Mouse (Mus musculus): Measurements from ENCODE around the gene Ccdc88c. TPM values are rescaled to one million over a fixed set of nuclear protein-coding genes. Genes with fewer than 3 reads are reported as not detected.

The Ccdc88c gene
- polyA plus RNA-seq, 1 experiment, result 20.9 TPM

DNA sequence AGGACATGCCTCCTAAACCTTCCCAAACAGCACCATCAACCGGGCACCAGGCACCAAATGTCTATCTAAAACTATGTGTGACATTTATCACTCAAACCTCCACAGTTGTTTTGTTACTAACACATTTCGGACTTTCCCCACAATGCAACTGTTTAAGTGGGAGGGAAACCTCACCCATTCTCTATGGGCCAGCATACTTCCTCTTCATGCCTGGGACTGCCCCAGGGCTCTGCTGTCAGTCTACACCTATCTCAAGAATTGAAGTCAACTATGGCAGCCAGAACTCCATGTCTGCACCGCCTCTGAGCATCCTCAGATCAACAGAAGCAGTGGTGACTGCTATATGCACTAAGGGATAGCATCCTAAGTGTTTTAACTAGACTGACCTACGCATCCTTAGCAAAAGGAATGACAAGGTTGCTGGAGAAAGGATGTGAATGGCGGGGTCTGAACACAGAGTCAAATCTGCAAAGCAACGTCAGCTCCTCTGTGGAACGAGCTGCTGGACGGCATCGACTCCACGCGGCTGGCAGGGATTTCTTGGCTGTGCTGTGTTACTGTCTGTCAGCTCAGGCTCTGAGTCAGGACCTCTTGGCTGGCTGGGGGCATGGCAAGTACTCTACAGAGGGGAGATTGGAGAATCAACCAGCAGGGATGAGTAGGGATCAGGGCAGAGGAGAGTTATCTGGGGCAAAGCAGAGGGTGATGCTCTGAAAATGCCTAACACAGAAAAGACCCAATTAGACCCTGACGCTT lies 23.0 kb downstream of the Ccdc88c start:
- H3K4me3 ChIP-seq (ENCODE audit: insufficient read depth, low read length), result no peak overlapping the region
- H3K4me1 ChIP-seq (ENCODE audit: control insufficient read depth, insufficient read depth, low read length), result peaks cover 4% of the 10 kb centered on the region; the same call in 1 of the 2 replicates
- no peak for TF ChIP-seq POLR2A (IDR thresholded peaks at IDR 0.05; ENCODE audit: extremely low read depth, insufficient read depth, low read length)
- TF ChIP-seq CTCF (IDR thresholded peaks at IDR 0.05; ENCODE audit: extremely low read depth, insufficient read depth, low read length), result no peak
- no peak overlapping the region for H3K27ac ChIP-seq (ENCODE audit: insufficient read depth, low read length)

DNA sequence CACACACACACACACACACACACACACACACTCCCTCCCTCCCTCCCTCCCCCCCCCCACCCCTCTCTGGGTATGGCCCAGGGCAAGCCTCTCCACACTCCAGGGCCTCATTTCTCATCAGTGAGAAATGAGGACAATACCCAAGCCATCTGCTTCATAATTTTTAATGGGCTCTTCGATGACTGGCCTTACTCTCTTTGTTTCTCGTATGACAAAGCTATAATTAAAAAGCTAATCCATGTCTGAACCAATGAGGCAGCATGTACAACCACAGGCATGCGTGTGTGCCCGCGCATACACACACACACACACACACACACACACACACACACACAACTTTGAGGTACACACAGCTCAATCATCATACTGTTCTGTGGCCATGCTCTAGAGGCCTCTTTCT lies 23.9 kb downstream of the Ccdc88c start:
- H3K4me3 ChIP-seq (ENCODE audit: insufficient read depth, low read length), result no peak overlapping the region
- TF ChIP-seq POLR2A (IDR thresholded peaks at IDR 0.05; ENCODE audit: extremely low read depth, insufficient read depth, low read length) (no peak), CTCF (IDR thresholded peaks at IDR 0.05; ENCODE audit: extremely low read depth, insufficient read depth, low read length) (no peak)
- H3K27ac ChIP-seq (ENCODE audit: insufficient read depth, low read length), result no peak overlapping the region
- H3K4me1 ChIP-seq (ENCODE audit: control insufficient read depth, insufficient read depth, low read length), result peaks cover 4% of the 10 kb centered on the region; the same call in 1 of the 2 replicates

DNA sequence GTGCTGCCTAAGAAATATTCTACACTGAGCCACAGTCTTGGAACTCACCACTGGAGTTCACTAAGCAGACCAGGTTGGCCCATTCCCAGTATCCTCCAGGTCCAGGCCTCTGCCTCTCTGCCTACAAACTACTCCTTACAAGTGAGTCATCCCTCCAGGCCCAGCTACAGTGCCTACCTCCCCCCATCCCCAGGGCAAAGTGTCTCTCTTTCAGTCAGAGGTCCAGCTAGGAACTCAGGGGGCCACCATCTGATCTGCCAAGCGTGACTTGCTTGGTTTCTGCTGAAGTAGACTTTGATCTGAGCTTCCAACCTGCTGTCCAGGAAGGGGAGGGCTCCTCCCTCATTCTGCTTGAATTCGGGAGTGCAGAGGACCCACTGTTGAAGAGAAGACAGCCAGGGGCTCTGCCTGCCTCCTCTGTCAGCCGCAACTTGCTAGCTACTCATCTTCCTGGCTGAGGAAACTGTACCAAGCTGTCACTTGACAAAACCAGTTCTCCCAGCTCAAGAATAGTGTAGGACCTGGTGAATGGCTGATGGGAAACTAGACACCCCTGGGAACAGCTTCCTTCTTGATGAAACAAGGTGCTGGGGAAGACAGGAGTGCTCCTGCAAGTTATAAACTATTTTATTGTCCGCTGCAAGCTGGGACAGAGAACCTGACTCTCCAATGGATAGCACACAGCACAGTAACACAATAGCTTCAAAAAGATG lies 25.9 kb downstream of the Ccdc88c start:
- H3K4me1 ChIP-seq (ENCODE audit: control insufficient read depth, insufficient read depth, low read length), result peaks cover 4% of the 10 kb centered on the region; the same call in 1 of the 2 replicates
- no peak for TF ChIP-seq POLR2A (IDR thresholded peaks at IDR 0.05; ENCODE audit: extremely low read depth, insufficient read depth, low read length)
- no peak for TF ChIP-seq CTCF (IDR thresholded peaks at IDR 0.05; ENCODE audit: extremely low read depth, insufficient read depth, low read length)

DNA sequence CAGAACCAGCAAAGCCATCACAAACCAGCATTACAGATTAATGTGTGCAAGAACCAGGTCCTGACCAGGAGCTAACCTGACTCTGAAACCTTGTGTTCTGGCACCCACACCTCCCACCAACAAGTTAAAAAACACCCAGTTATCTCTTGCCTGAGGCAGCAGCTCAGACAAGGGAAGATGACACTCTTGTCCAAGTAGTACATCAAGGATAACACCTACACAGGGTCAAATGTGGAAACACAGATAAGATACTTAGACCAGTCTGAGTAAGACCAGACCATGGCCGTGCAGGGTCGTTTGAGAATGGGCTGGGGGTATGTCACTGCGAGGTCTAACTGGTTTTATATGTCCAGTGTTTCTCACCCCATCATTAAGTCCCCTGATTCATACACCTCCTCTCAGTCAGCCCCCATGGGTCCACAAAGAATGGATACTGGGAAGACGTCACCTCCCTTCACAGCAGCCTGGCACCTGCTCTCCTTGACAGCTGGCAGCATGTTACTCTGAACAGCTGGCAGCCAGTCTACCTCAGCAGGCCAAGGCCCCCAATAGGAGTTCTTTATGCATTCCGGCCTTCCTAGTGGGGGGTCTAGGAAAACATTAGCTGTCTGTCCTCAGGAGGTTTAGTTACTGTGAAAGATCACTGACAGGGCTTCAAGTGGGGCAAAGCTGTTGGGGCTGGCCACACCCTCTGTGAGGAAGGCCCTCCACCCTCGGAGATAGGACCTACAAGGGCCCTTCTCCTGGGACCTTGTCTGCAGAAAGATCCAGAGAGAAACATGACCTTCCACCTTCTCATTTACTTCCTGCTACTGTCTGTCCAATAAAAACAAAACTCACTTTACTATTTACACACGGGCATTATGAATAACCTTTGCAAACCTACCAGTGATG lies 29.5 kb downstream of the Ccdc88c start:
- Histone ChIP-seq H3K4me3 (ENCODE audit: insufficient read depth, low read length) (no peak overlapping the region), H3K4me1 (ENCODE audit: control insufficient read depth, insufficient read depth, low read length) (peaks cover 11% of the 10 kb centered on the region), H3K27ac (ENCODE audit: insufficient read depth, low read length) (no peak overlapping the region)
- TF ChIP-seq POLR2A (IDR thresholded peaks at IDR 0.05; ENCODE audit: extremely low read depth, insufficient read depth, low read length), result no peak
- TF ChIP-seq CTCF (IDR thresholded peaks at IDR 0.05; ENCODE audit: extremely low read depth, insufficient read depth, low read length), result no peak

More for the DNA sequence above, 25.9 kb downstream of the Ccdc88c start:
- Histone ChIP-seq H3K27ac (ENCODE audit: insufficient read depth, low read length) (no peak overlapping the region), H3K4me3 (ENCODE audit: insufficient read depth, low read length) (no peak overlapping the region)

DNA sequence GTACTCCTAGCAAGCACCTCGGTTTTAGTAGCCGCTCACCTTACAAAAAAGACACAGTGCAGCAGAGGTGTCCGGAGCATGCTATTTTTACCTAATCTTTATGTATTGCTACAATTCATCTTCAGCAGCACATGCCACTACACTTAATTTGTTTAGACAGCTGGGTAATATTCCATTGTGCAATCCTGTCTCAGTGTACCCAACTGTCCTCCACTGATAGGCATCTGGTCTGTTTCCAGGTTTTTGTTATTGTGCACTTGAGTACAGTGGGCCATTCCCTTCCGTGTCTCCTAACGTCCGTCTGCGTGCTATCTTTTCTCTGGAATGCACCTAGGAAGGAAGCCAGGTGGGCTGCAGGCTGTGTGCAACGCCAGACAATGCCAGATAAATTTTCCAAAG lies 30.3 kb downstream of the Ccdc88c start:
- TF ChIP-seq POLR2A (IDR thresholded peaks at IDR 0.05; ENCODE audit: extremely low read depth, insufficient read depth, low read length) (no peak), CTCF (IDR thresholded peaks at IDR 0.05; ENCODE audit: extremely low read depth, insufficient read depth, low read length) (no peak)
- no peak overlapping the region for H3K4me3 ChIP-seq (ENCODE audit: insufficient read depth, low read length)
- H3K4me1 ChIP-seq (ENCODE audit: control insufficient read depth, insufficient read depth, low read length), result peaks cover 12% of the 10 kb centered on the region
- no peak overlapping the region for H3K27ac ChIP-seq (ENCODE audit: insufficient read depth, low read length)

DNA sequence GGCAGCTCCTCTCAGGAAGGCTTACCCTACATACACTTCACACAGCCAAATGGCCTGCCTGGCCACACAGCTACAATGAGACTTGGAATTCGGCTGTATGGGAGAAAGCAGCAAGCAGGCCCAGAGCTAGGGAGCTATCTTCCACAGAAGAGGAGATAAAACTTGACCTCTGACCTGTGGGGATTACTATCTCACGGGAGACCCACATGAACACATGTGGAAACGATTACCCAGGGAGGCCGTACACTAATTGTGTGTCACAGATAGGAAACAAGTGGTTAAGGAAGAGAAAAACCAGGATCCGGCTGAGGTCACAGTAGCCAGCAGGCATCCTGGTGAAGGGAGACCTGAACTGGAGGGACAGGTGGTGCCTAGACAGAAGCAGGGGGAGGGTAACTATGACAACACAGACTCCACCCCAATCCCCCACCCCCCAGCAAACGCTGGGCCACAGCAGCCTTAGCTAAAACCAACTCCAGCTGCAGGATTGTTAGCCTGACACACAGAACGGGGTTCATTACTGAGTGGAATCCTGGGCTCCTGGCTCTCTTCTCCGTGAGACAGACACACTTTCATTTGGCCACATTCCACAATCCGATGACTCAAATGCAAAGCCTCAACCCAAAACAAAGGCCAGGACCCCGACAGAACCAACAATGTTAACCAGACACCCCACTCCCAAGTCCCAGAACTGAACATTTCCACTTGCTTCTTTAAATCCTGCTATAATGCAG lies 30.9 kb downstream of the Ccdc88c start:
- no peak overlapping the region for H3K27ac ChIP-seq (ENCODE audit: insufficient read depth, low read length)
- peaks cover 15% of the 10 kb centered on the region for H3K4me1 ChIP-seq (ENCODE audit: control insufficient read depth, insufficient read depth, low read length)
- H3K4me3 ChIP-seq (ENCODE audit: insufficient read depth, low read length), result no peak overlapping the region
- TF ChIP-seq POLR2A (IDR thresholded peaks at IDR 0.05; ENCODE audit: extremely low read depth, insufficient read depth, low read length) (no peak), CTCF (IDR thresholded peaks at IDR 0.05; ENCODE audit: extremely low read depth, insufficient read depth, low read length) (no peak)

DNA sequence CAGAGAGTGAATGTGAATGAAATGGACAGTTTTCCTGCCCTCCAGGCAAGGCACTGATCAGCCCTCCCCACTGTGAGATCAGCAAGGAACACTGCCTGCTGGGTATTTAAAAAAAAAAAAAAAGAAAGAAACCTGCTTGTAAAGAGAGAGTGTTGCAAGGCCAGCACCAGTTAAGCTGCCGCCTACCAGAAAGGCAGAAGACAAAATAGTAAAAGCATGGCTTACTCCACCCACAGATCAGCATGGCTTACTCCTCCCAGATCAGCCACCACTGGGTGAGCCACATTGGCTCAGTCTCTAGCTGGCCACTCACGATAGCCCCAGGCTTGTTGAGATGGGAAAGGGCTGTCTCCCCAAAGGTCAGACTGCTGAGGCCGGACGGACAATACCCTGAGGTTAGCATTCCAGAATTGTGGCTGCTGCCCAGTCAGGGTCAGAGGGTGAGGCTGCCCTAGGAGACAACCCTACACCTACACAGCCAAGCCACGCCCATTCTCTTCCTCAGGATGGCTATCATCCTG lies 32.4 kb downstream of the Ccdc88c start:
- peak overlapping the region; percentile 31; the same call in 1 of the 2 replicates for H3K27ac ChIP-seq (ENCODE audit: insufficient read depth, low read length)
- TF ChIP-seq POLR2A (IDR thresholded peaks at IDR 0.05; ENCODE audit: extremely low read depth, insufficient read depth, low read length), result no peak
- peaks cover 17% of the 10 kb centered on the region for H3K4me1 ChIP-seq (ENCODE audit: control insufficient read depth, insufficient read depth, low read length)
- no peak overlapping the region for H3K4me3 ChIP-seq (ENCODE audit: insufficient read depth, low read length)

DNA sequence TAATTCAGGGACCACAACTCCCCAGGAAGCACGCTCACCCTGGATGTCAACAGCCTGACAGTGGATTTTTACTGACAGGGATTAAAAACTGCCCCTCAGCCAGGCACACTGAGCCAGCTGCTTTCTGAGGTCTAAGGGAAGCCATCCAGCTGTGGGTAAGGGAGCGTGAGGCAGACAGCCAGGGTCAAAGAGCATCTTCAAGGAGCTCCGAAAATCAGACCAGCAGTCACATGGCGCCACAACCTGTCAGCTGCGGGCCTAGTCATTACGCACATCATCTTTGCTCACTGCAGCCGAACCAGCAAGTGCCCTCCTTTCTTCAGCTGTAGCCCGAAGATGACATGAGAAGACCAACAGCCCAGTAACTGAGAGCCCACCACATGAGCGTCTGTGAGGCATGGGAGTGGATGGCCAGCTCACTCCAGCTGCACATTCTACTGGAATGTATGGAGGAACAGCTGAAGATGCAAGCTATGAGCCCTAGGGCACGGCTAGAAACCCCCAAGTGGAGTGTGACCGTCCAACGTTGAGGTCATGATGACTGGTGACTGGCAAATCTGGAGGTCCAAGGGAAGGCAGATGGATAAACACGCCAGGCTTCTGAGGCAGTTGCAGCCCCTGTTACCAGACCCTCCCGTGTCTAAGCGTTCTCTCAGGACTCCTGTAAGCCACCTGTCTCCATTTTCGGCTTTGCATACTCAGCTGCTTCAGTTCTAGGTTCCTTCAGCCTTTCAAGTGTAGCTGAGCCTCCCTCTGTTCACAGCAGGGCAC lies 33.1 kb downstream of the Ccdc88c start:
- H3K4me3 ChIP-seq (ENCODE audit: insufficient read depth, low read length), result no peak overlapping the region
- peaks cover 18% of the 10 kb centered on the region for H3K4me1 ChIP-seq (ENCODE audit: control insufficient read depth, insufficient read depth, low read length)
- TF ChIP-seq POLR2A (IDR thresholded peaks at IDR 0.05; ENCODE audit: extremely low read depth, insufficient read depth, low read length) (no peak), CTCF (IDR thresholded peaks at IDR 0.05; ENCODE audit: extremely low read depth, insufficient read depth, low read length) (no peak)
- H3K27ac ChIP-seq (ENCODE audit: insufficient read depth, low read length), result peak overlapping the region; percentile 31; the same call in 1 of the 2 replicates
